Mouse (Mus musculus): Measurements from ENCODE around the gene Ank. TPM values are rescaled to one million over a fixed set of nuclear protein-coding genes. Genes with fewer than 3 reads are reported as not detected.

Ank gene
- polyA plus RNA-seq (2016; fragmentation: Nextera tagmentation; extraction: Ambion mirVana) = 8.4 and 11.0 TPM in 2 replicates

GRCm38 (mm10) chr15:27466131-27467080, at the start of gene Ank:
Gene Ank, plus strand, starts transcription at chr15:27466677.
- Histone ChIP-seq H3K36me3 (no peaks in the 10 kb centered on the region), H3K9me3 (no peaks in the 10 kb centered on the region), H3K4me3 (peak within 1 kb of the TSS; percentile 84), H3K27ac (peak within 1 kb of the TSS; percentile 93), H3K27me3 (ENCODE audit: insufficient read depth, poor library complexity, severe bottlenecking) (peaks cover 15% of the 10 kb centered on the region; the same call in 1 of the 2 replicates), H3K4me1 (replicated peaks) (peaks cover 26% of the 10 kb centered on the region)
- peak; percentile 79 for DNase-seq (ENCODE audit: low spot score)
- WGBS = under 1% methylated on average over 110 of the region's 120 CpGs

GRCm38 (mm10) chr15:27418566-27419331, 47.7 kb upstream of the Ank start:
- Histone ChIP-seq H3K9me3 (no peaks in the 10 kb centered on the region), H3K4me3 (no peak overlapping the region), H3K4me1 (replicated peaks) (no peaks in the 10 kb centered on the region), H3K36me3 (no peaks in the 10 kb centered on the region), H3K27ac (no peak overlapping the region), H3K27me3 (ENCODE audit: insufficient read depth, poor library complexity, severe bottlenecking) (no peaks in the 10 kb centered on the region)
- no peak for DNase-seq (ENCODE audit: low spot score)
- 88% methylated on average over 3 of the region's 3 CpGs for WGBS

GRCm38 (mm10) chr15:27421531-27421930, 44.9 kb upstream of the Ank start:
- no peak overlapping the region for H3K4me3 ChIP-seq
- H3K27me3 ChIP-seq (ENCODE audit: insufficient read depth, poor library complexity, severe bottlenecking) = no peaks in the 10 kb centered on the region
- H3K4me1 ChIP-seq (replicated peaks) = no peaks in the 10 kb centered on the region
- H3K9me3 ChIP-seq = no peaks in the 10 kb centered on the region
- WGBS = 86% methylated on average over 6 of the region's 6 CpGs
- H3K36me3 ChIP-seq = no peaks in the 10 kb centered on the region
- no peak for DNase-seq (ENCODE audit: low spot score)
- H3K27ac ChIP-seq = no peak overlapping the region

GRCm38 (mm10) chr15:27427581-27427980, 38.9 kb upstream of the Ank start:
- H3K9me3 ChIP-seq = no peaks in the 10 kb centered on the region
- H3K4me1 ChIP-seq (replicated peaks) = no peaks in the 10 kb centered on the region
- H3K27ac ChIP-seq = no peak overlapping the region
- no peak for DNase-seq (ENCODE audit: low spot score)
- no peaks in the 10 kb centered on the region for H3K27me3 ChIP-seq (ENCODE audit: insufficient read depth, poor library complexity, severe bottlenecking)
- H3K36me3 ChIP-seq = no peaks in the 10 kb centered on the region
- WGBS = 89% methylated on average over 3 of the region's 3 CpGs
- H3K4me3 ChIP-seq = no peak overlapping the region

- H3K27me3 ChIP-seq (ENCODE audit: insufficient read depth, poor library complexity, severe bottlenecking) = no peaks in the 10 kb centered on the region
- no peaks in the 10 kb centered on the region for H3K9me3 ChIP-seq
- no peak for DNase-seq (ENCODE audit: low spot score)
- no peak overlapping the region for H3K27ac ChIP-seq
- no peaks in the 10 kb centered on the region for H3K36me3 ChIP-seq
- WGBS = 88% methylated on average over 1 of the region's 1 CpGs
- no peak overlapping the region for H3K4me3 ChIP-seq
- no peaks in the 10 kb centered on the region for H3K4me1 ChIP-seq (replicated peaks)
These were observed 36.2 kb upstream of the Ank start for GRCm38 (mm10) chr15:27430241-27430640.

GRCm38 (mm10) chr15:27432851-27433615, 33.4 kb upstream of the Ank start:
- WGBS = 89% methylated on average over 4 of the region's 4 CpGs
- no peaks in the 10 kb centered on the region for H3K4me1 ChIP-seq (replicated peaks)
- no peak for DNase-seq (ENCODE audit: low spot score)
- no peaks in the 10 kb centered on the region for H3K9me3 ChIP-seq
- H3K27me3 ChIP-seq (ENCODE audit: insufficient read depth, poor library complexity, severe bottlenecking) = no peaks in the 10 kb centered on the region
- no peak overlapping the region for H3K27ac ChIP-seq
- H3K36me3 ChIP-seq = no peaks in the 10 kb centered on the region
- H3K4me3 ChIP-seq = no peak overlapping the region

- Histone ChIP-seq H3K4me3 (no peak overlapping the region), H3K27ac (no peak overlapping the region), H3K27me3 (ENCODE audit: insufficient read depth, poor library complexity, severe bottlenecking) (no peaks in the 10 kb centered on the region), H3K4me1 (replicated peaks) (no peaks in the 10 kb centered on the region), H3K36me3 (no peaks in the 10 kb centered on the region), H3K9me3 (no peaks in the 10 kb centered on the region)
- DNase-seq (ENCODE audit: low spot score) = no peak
- 86% methylated on average over 5 of the region's 5 CpGs for WGBS
These were observed 31.1 kb upstream of the Ank start for GRCm38 (mm10) chr15:27435409-27435808.

GRCm38 (mm10) chr15:27436194-27436593, 30.3 kb upstream of the Ank start:
- DNase-seq (ENCODE audit: low spot score) = no peak
- Histone ChIP-seq H3K4me1 (replicated peaks) (no peaks in the 10 kb centered on the region), H3K27me3 (ENCODE audit: insufficient read depth, poor library complexity, severe bottlenecking) (no peaks in the 10 kb centered on the region), H3K36me3 (no peaks in the 10 kb centered on the region), H3K4me3 (no peak overlapping the region), H3K27ac (no peak overlapping the region), H3K9me3 (no peaks in the 10 kb centered on the region)
- 84% methylated on average over 4 of the region's 4 CpGs for WGBS

GRCm38 (mm10) chr15:27441053-27441452, 25.4 kb upstream of the Ank start:
- no peaks in the 10 kb centered on the region for H3K27me3 ChIP-seq (ENCODE audit: insufficient read depth, poor library complexity, severe bottlenecking)
- 88% methylated on average over 7 of the region's 7 CpGs for WGBS
- H3K4me3 ChIP-seq = no peak overlapping the region
- no peak overlapping the region for H3K27ac ChIP-seq
- DNase-seq (ENCODE audit: low spot score) = no peak
- H3K9me3 ChIP-seq = no peaks in the 10 kb centered on the region
- H3K4me1 ChIP-seq (replicated peaks) = no peaks in the 10 kb centered on the region
- H3K36me3 ChIP-seq = no peaks in the 10 kb centered on the region

- 91% methylated on average over 4 of the region's 4 CpGs for WGBS
- H3K27ac ChIP-seq = no peak overlapping the region
- H3K36me3 ChIP-seq = no peaks in the 10 kb centered on the region
- no peak overlapping the region for H3K4me3 ChIP-seq
- no peaks in the 10 kb centered on the region for H3K9me3 ChIP-seq
- no peaks in the 10 kb centered on the region for H3K4me1 ChIP-seq (replicated peaks)
- no peak for DNase-seq (ENCODE audit: low spot score)
- no peaks in the 10 kb centered on the region for H3K27me3 ChIP-seq (ENCODE audit: insufficient read depth, poor library complexity, severe bottlenecking)
These were observed 24.9 kb upstream of the Ank start for GRCm38 (mm10) chr15:27441529-27441928.

- 78% methylated on average over 5 of the region's 5 CpGs for WGBS
- Histone ChIP-seq H3K36me3 (no peaks in the 10 kb centered on the region), H3K27ac (no peak overlapping the region), H3K4me3 (no peak overlapping the region), H3K4me1 (replicated peaks) (no peaks in the 10 kb centered on the region), H3K27me3 (ENCODE audit: insufficient read depth, poor library complexity, severe bottlenecking) (no peaks in the 10 kb centered on the region), H3K9me3 (no peaks in the 10 kb centered on the region)
- no peak for DNase-seq (ENCODE audit: low spot score)
These were observed 24.5 kb upstream of the Ank start for GRCm38 (mm10) chr15:27441951-27442350.

- WGBS = 91% methylated on average over 9 of the region's 9 CpGs
These were observed 21.6 kb upstream of the Ank start for GRCm38 (mm10) chr15:27444772-27445347.

More at GRCm38 (mm10) chr15:27444772-27445347, 21.6 kb upstream of the Ank start:
- Histone ChIP-seq H3K4me3 (no peak overlapping the region), H3K9me3 (no peaks in the 10 kb centered on the region), H3K27ac (no peak overlapping the region), H3K36me3 (no peaks in the 10 kb centered on the region), H3K4me1 (replicated peaks) (no peaks in the 10 kb centered on the region), H3K27me3 (ENCODE audit: insufficient read depth, poor library complexity, severe bottlenecking) (no peaks in the 10 kb centered on the region)
- DNase-seq (ENCODE audit: low spot score) = no peak

Data from hindbrain, embryonic 10.5 days (tissue).